Comparison of ENCODE assay signal across 24 mouse cellular contexts in genomic region chr9:112253730-112254129, GRCm38 (mm10). TPM values are rescaled to one million over a fixed set of nuclear protein-coding genes. Genes with fewer than 3 reads are reported as not detected.
A peak's percentile ranks its signal among the peaks of the same experiment; 100 is the strongest.
DNase-seq lines count a peak whose midpoint lies in the region; ATAC-seq lines count a peak whose summit lies in the region.
"Had no signal": no experiment of that assay in that cellular context is flagged by ENCODE, and none has a peak within 500 bp of the region (broad histone marks: within the 10 kb centered on the region; RNA-seq: fewer than 3 reads in every experiment).

No protein-coding gene starts in this region.

- WGBS in heart, embryonic 11.5 days (ENCODE audit: insufficient replicate concordance) = 78% methylated on average over 1 of the region's 1 CpGs
- WGBS in liver, embryonic 11.5 days = 63% methylated on average over 1 of the region's 1 CpGs
- WGBS in liver, embryonic 13.5 days (ENCODE audit: insufficient replicate concordance) = 41% methylated on average over 1 of the region's 1 CpGs
- 37% methylated on average over 1 of the region's 1 CpGs for WGBS in liver, embryonic 15.5 days (ENCODE audit: insufficient replicate concordance)

- no peak overlapping the region for H3K4me2 ChIP-seq in heart, embryonic 11.5 days
- no peak overlapping the region for H3K4me2 ChIP-seq in liver, embryonic 11.5 days
- no peak overlapping the region for H3K4me2 ChIP-seq in liver, embryonic 13.5 days
- H3K4me2 ChIP-seq in liver, embryonic 15.5 days = peak overlapping the region; percentile 15; the same call in 1 of the 2 replicates
- H3K4me2 ChIP-seq: embryonic facial prominence, embryonic 12.5 days; forebrain, embryonic 13.5 days; forebrain, embryonic 15.5 days had no signal

- no peaks in the 10 kb centered on the region for H3K4me1 ChIP-seq in heart, embryonic 11.5 days (ENCODE audit: control insufficient read depth, insufficient read depth, low read length)
- H3K4me1 ChIP-seq in liver, embryonic 11.5 days (replicated peaks; ENCODE audit: control insufficient read depth, insufficient read depth, low read length) = no peaks in the 10 kb centered on the region
- 0 out of 2 replicates have a peak, but pooled peaks cover 4% of the 10 kb centered on the region for H3K4me1 ChIP-seq in liver, embryonic 13.5 days (replicated peaks)
- H3K4me1 ChIP-seq in liver, embryonic 15.5 days (replicated peaks) = no peaks in the 10 kb centered on the region
- H3K4me1 ChIP-seq: embryonic facial prominence, embryonic 10.5 days; embryonic facial prominence, embryonic 12.5 days; forebrain, embryonic 13.5 days; forebrain, embryonic 15.5 days had no signal

- DNase-seq in heart, adult 18-20 months = no peak
- no peak for DNase-seq in liver, embryonic 11.5 days (ENCODE audit: low spot score)
- DNase-seq in liver = no peak
- DNase-seq in liver, embryonic 13.5 days = no peak
- DNase-seq in ovary, postnatal 36 days (ENCODE audit: low spot score) = no peak
- DNase-seq in cerebellum, adult 8-10 months = no peak
- DNase-seq: adrenal gland, adult 2 months; adrenal gland, postnatal 10 days; adrenal gland, postnatal 25 days; B cell, adult 2 months; cerebellum, adult 11 months; cerebellum, adult 18-20 months; cerebellum, adult 9-10 months; cerebellum, postnatal 10 days; cerebellum, postnatal 25 days had no signal

- H3K27me3 ChIP-seq in heart, embryonic 11.5 days (ENCODE audit: control insufficient read depth, insufficient read depth, low read length) = no peaks in the 10 kb centered on the region
- no peaks in the 10 kb centered on the region for H3K27me3 ChIP-seq in liver, embryonic 11.5 days (replicated peaks; ENCODE audit: control insufficient read depth, insufficient read depth, low read length)
- H3K27me3 ChIP-seq in liver, embryonic 13.5 days = no peaks in the 10 kb centered on the region
- no peaks in the 10 kb centered on the region for H3K27me3 ChIP-seq in liver, embryonic 15.5 days
- H3K27me3 ChIP-seq: CH12.LX; embryonic facial prominence, embryonic 12.5 days; forebrain, embryonic 13.5 days; forebrain, embryonic 15.5 days had no signal

- no peaks in the 10 kb centered on the region for H3K36me3 ChIP-seq in heart, embryonic 11.5 days (ENCODE audit: control insufficient read depth, insufficient read depth, low read length)
- no peaks in the 10 kb centered on the region for H3K36me3 ChIP-seq in liver, embryonic 11.5 days (ENCODE audit: control insufficient read depth, insufficient read depth, low read length)
- H3K36me3 ChIP-seq in liver, embryonic 13.5 days = no peaks in the 10 kb centered on the region
- no peaks in the 10 kb centered on the region for H3K36me3 ChIP-seq in liver, embryonic 15.5 days (replicated peaks)
- H3K36me3 ChIP-seq: embryonic facial prominence, embryonic 10.5 days; embryonic facial prominence, embryonic 12.5 days; forebrain, embryonic 15.5 days; G1E had no signal

- H3K9me3 ChIP-seq in heart, embryonic 11.5 days (replicated peaks; ENCODE audit: control insufficient read depth, low read length) = no peaks in the 10 kb centered on the region
- H3K9me3 ChIP-seq in liver, embryonic 11.5 days (ENCODE audit: control insufficient read depth, low read length) = no peaks in the 10 kb centered on the region
- H3K9me3 ChIP-seq in liver, embryonic 13.5 days (replicated peaks) = no peaks in the 10 kb centered on the region
- H3K9me3 ChIP-seq in liver, embryonic 15.5 days (replicated peaks) = no peaks in the 10 kb centered on the region
- H3K9me3 ChIP-seq: embryonic facial prominence, embryonic 10.5 days; embryonic facial prominence, embryonic 12.5 days; forebrain, embryonic 13.5 days; forebrain, embryonic 15.5 days had no signal

- peak; percentile 59 for ATAC-seq in heart, embryonic 11.5 days (replicated peaks; ENCODE audit: insufficient number of reproducible peaks, low FRiP score, low TSS enrichment)
- peak; percentile 78 for ATAC-seq in liver, embryonic 11.5 days (replicated peaks; ENCODE audit: low FRiP score)
- peak; percentile 91 for ATAC-seq in liver, embryonic 13.5 days (ENCODE audit: low read depth)
- peak; percentile 60 for ATAC-seq in liver, embryonic 15.5 days (ENCODE audit: insufficient read depth)
- ATAC-seq: CD4-positive, CD25-positive, alpha-beta regulatory T cell, adult 4 months; forebrain, embryonic 13.5 days; forebrain, embryonic 15.5 days had no signal

- H3K27ac ChIP-seq in heart, embryonic 11.5 days (ENCODE audit: low read depth, low read length) = no peak overlapping the region
- no peak overlapping the region for H3K27ac ChIP-seq in liver, embryonic 11.5 days (ENCODE audit: low read depth, low read length)
- no peak overlapping the region for H3K27ac ChIP-seq in liver, embryonic 13.5 days
- H3K27ac ChIP-seq in liver, embryonic 15.5 days (replicated peaks) = no peak overlapping the region
- H3K27ac ChIP-seq: embryonic facial prominence, embryonic 10.5 days; embryonic facial prominence, embryonic 12.5 days; forebrain, embryonic 13.5 days; forebrain, embryonic 15.5 days had no signal

- H3K9ac ChIP-seq in heart, embryonic 11.5 days (ENCODE audit: low read depth, low read length) = no peak overlapping the region
- no peak overlapping the region for H3K9ac ChIP-seq in liver, embryonic 11.5 days (ENCODE audit: low read depth, low read length)
- H3K9ac ChIP-seq in liver, embryonic 13.5 days = no peak overlapping the region
- no peak overlapping the region for H3K9ac ChIP-seq in liver, embryonic 15.5 days
- H3K9ac ChIP-seq: embryonic facial prominence, embryonic 12.5 days; forebrain, embryonic 13.5 days; forebrain, embryonic 15.5 days had no signal

- H3K4me3 ChIP-seq in heart, embryonic 11.5 days (ENCODE audit: low read depth, low read length) = no peak overlapping the region
- no peak overlapping the region for H3K4me3 ChIP-seq in liver, embryonic 11.5 days (ENCODE audit: low read depth, low read length)
- H3K4me3 ChIP-seq in liver, embryonic 13.5 days (replicated peaks) = no peak overlapping the region
- H3K4me3 ChIP-seq in liver, embryonic 15.5 days (replicated peaks) = no peak overlapping the region
- H3K4me3 ChIP-seq: embryonic facial prominence, embryonic 10.5 days; embryonic facial prominence, embryonic 12.5 days; forebrain, embryonic 13.5 days; forebrain, embryonic 15.5 days had no signal

RNA-seq across cellular contexts. Expression of gene Arpp21, which starts 18.0 kb away (rescaled TPM):
- polyA plus RNA-seq in heart, embryonic 11.5 days (2014; fragmentation: Nextera tagmentation; extraction: Ambion mirVana) = 1.7 and 3.1 TPM in 2 replicates
- total RNA-seq in heart, adult 18-20 months (2021) = 1 to 10 TPM; 1.4 TPM
- 0.93 and 1.3 TPM in 2 replicates for polyA plus RNA-seq in liver, embryonic 11.5 days (2014; fragmentation: Nextera tagmentation; extraction: Ambion mirVana)
- 0.81 and 1.1 TPM in 2 replicates for polyA plus RNA-seq in liver, embryonic 13.5 days (2015; fragmentation: Nextera tagmentation; extraction: Ambion mirVana)
- polyA plus RNA-seq in liver, embryonic 15.5 days (2015; fragmentation: Nextera tagmentation; extraction: Ambion mirVana) = 0.58 and 0.77 TPM in 2 replicates
- total RNA-seq: adrenal gland, postnatal 25 days; CH12.LX had no signal
- polyA plus RNA-seq: G1E had no signal
